Mouse (Mus musculus) mesoderm, embryonic 11.5 days (tissue): ENCODE results near the gene Zfp988.
"Not testable (repeated sequence)": the region's sequence is repeated elsewhere in the genome, so short reads cannot be mapped to it uniquely, and the experiment has no call there.

Source experiments
- DNase-seq: peaks from one replicate; pipeline ENCODE4 v3.0.0-alpha.2; 2012; ENCODE audit warnings: low read depth, low spot score

Zfp988 gene

DNA sequence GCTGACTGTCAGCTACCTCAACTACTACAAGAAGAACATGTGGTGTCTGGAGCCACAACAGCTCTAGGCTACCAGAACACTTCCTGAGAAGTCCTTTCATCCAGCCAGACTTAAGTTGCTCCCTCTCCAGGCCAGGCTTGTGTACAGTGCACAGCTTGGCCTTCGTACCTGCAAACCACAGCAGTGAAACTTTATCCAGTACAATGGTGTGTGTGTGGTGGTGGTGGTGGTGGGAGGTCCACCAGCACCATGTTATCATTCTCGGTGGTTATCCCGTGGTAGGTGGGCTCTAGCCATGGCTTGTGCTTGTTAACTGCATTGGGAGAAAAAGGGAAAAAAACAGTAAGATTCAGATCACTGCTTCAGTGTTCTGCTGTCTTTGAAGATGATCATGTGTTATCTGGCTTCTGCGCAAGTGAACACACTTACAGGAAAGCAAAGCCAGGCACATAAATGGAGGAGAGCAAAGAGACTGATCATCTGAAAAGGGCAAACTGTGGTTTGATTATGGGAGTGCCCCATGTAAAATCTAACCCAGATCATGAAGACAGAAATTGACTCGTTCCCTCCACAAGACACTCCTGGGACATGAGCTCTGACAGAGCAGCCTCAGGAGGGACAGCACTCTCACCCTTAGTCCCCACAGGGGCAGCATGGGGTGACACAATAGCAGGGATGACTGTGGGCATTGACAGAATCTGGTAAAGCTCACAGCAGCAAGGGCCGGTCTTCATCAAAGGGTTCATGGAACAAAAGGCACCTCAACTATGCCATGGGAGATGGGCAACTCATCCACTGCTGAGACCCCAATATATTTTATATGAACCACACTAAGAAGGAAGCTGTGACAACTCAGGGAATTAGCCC lies 37.8 kb downstream of the Zfp988 start:
- DNase-seq, result not testable (repeated sequence)

DNA sequence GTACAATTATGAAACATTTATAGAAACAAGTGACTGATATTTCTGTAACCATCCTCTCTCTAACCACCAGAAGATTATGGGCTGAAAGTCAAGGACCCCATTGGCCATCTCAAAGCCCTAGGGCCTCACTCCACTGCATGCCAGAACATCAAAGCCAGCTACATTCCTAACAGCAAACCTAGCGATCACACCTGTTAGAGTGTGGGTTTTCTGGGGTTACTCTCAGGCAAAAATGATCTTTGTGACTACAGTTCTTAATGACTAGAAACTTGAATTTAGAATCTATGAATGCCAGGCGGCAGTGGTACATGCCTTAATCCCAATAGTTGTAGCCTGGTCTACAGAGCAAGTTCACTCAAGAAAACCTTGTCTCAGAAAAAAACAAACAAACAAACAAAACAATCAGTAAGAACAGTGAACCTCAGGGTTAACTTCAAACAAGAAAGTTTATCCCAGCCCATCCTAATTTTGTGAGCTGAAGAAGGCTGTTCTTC lies 39.6 kb downstream of the Zfp988 start:
- not testable (repeated sequence) for DNase-seq

DNA sequence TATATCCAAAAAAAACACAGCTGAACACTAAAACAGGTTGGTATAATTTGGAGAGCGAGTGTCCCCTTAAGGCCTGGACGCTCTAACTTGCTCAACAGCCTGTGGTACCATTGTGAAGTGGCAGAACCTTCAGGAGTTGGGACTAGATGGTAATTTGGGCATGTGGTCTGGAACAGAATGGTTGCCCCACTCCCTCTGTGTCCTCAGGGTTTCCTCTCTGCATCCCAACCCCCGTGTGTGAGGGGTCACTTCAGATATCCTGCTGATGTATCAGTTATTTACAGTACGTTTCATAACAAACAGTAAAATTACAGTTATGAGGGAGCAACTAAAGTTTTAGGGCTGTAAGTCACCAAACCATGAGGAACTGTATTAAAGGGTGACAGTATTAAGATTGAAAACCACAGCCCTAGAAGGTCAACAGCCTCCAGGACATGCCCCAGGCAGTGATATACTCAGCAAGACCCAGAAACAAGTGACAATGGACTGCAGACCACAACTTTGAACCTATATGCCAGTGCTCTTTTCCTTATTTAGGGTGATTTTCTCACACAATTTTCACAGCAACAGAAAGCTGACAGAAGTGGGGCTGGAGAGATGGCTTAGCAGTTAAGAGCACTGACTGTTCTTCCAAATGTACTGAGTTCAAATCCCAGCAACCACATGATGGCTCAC lies 41.0 kb downstream of the Zfp988 start:
- not testable (repeated sequence) for DNase-seq

DNA sequence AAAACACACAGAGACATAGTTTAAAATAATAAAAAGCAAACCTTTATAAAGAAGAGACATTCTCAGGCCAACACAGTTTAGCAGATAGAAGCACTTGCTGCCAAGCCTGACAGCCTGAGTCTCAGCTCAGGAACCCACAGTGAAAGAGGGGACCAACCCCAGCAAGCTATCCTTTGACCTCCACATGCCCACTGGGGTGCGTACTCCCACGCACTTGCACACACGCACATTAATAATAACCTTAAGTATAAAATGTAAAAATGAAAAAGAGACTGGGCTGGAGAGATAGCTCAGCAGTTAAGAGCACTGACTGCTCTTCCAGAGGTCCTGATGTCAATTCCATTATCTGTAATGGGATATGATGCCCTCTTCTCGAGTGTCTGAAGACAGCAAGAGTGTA lies 41.8 kb downstream of the Zfp988 start:
- DNase-seq, result not testable (repeated sequence)

DNA sequence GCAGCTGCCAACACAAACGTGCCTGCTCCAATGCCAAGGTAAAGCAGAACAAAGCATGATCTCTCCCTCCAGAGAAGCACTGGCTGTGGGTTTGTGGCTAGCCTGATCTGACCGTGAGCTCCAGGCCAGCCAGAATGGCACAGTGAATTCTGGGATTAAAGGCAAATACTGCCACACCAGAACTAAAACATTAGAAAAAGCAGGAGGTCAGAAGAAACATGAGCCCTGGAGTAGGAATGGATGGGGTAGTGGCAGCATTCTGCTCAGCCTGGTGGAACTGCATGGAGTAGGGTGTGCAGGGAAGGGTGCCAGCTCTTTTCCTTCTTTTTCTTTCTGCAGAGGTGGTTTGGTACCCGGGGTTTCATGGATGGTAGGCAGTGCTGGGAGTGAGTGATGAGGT lies 42.4 kb downstream of the Zfp988 start:
- not testable (repeated sequence) for DNase-seq

DNA sequence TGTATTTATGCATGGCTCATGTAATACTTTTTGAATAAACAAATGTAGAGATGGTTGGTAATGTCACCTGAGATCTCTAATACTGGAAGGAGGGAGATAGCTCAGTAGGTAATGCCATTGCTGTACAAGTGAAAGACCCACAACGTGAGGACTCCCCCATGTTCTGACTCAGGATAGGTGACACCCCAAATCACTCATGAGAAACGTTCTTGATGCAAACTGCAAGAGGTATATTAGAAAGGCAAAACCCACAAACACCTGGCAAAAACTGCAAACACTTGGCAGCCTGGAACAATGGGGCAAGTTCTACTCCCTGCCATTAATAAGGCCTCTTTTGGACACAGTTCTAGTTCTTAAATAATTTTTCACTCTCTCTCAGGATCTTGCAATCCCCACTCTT lies 42.9 kb downstream of the Zfp988 start:
- not testable (repeated sequence) for DNase-seq

DNA sequence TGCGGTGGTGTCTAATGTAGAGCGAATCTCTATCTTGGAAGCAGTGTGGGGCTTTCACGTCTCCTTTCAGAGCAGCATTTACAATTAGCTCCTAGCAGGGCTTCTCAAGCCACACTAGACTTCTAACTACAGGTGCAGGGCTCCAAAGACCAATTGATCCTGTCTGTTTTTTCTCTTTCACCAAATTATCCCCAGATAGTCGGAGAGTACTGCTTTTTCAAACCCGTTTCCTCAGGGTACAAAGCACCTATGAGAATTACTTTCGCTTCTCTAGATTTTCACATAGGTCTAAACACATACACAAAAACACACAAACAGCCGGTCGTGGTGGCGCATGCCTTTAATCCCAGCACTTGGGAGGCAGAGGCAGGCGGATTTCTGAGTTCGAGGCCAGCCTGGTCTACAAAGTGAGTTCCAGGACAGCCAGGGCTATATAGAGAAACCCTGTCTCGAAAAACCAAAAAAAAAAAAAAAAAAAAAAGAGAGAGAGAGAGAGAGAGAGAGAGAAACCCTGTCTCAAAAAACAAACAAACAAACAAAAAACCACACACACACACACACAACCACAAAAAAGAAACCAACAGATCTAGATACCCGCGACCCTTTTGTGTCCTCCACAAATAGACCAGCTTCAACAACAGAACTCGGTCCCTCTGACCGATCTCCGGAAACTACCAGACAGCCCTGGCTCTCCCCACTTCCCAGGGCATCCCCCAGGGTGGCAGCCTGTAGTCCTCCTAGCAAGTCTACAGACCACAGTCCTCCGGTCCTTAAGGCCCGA lies 43.6 kb downstream of the Zfp988 start:
- DNase-seq, result not testable (repeated sequence)

DNA sequence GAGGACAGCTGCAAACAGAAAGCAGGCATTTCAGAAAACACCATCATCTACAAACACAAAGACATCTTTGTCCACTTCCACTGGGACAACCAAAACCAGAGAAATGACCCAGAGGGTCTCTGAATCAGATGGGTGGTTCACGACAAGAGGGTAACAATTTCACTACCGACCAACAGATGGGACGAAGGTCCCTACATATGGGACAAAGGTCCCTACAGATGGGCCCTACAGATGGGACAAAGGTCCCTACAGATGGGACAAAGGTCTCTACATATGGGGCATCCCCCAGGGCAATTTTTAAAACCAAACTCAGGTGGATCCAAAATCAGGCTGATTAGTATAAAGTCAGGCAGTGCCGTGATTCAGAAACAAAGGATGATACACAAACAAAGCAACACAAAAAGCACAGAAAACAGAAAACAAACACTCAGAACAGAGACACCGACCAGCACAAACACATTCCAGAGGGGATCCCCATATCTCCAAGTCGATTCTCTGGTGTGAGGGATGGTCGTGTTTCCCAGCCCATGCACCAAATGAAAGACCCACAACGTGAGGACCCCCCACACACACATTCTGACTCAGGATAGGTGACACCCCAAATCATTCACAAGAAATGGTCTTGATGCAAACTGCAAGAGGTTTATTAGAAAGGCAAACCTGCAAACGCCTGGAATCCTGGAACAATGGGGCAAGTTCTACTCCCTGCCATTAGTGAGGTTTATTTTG lies 44.4 kb downstream of the Zfp988 start:
- not testable (repeated sequence) for DNase-seq

DNA sequence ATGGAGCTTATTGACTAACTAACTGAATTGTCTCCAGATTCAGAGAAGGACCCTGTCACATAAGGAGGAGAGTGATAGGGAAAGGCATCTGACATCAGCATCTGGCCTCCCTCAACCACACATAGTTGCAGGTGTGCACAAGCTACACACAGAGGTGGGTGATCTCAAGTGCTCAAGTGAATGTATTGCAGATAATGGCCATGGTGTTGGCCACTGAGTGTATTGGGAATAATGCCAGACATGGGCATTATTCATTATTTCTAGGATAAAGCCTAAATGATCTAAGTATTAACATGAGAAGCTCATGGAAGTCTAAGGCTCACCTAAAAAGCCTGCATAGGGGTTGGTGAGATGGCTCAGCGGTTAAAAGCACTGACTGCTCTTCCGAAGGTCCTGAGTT lies 45.1 kb downstream of the Zfp988 start:
- not testable (repeated sequence) for DNase-seq

DNA sequence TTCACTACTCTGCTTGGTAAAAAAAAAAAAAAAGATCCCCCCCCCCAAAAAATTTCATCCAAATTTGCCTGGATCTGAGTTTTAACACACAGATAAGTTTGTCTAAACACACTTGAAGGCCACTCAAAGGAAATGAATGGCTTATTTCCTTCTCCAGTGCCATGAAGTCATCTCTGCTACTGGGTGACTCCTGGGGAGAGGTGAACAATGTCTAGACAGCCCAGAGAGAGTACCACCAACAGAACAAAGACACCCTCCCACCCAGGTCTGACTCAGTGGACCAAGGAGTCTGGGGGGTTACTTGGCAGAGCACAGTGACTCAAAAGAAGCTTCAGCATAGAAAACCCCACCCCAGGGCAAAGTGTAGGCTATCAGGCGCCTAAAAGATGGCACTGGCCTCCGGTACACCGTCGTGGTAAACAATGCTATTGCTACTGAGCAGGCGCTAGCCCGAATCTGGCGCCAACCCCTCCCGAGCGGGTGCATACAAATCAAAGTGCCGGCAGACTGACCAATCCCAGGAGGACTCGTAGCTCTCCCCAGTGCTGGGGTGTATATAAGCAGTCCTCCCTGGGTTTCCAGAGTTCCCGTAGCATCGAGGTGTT lies 46.0 kb downstream of the Zfp988 start:
- not testable (repeated sequence) for DNase-seq

DNA sequence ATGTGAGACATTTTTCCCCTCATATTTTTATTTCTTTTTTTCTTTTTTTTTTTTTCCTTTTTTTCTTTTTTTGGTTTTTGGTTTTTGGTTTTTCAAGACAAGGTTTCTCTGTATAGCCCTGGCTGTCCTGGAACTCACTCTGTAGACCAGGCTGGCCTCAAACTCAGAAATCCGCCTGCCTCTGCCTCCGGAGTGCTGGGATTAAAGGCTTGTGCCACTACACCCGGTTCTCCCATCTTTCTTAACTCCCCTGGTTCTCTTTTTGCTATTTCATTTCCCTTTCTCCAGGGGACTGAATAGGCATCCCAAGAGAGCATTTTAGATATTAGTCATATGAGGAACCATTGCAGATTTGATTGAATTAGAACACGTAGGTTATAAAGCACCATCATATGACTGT lies 48.2 kb downstream of the Zfp988 start:
- not testable (repeated sequence) for DNase-seq

DNA sequence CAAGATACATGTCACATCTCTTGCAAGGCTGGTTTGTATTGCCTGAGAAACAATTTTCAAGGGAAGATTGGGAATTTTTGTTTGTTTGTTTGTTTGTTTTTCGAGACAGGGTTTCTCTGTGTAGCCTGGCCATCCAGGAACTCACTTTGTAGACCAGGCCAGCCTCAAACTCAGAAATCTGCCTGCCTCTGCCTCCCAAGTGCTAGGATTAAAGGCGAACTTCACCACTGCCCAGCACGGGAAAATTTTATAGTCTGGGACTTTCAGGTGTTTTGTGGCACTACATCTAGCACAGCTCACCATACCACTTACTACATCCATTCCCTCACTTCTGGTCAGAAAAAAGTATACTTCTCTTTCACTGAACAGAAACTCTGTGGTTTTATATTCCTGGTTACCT lies 50.6 kb downstream of the Zfp988 start:
- not testable (repeated sequence) for DNase-seq

DNA sequence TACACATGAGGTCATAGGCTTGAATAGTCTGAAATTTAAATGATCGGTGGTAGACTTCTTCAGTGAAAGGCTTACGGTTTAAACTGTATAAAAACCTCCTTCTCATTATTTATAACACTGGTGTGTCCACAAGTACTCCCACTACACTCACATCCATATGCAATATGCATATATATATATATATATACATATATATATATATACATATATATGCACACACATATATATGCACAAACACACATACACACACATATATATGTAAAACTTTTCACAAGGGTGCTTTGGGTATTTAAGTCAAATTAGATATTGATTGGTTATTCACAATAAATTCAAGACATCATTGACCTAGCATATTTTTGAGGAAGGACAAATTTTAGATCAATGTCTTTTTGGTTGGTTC lies 51.7 kb downstream of the Zfp988 start:
- DNase-seq, result not testable (repeated sequence)

DNA sequence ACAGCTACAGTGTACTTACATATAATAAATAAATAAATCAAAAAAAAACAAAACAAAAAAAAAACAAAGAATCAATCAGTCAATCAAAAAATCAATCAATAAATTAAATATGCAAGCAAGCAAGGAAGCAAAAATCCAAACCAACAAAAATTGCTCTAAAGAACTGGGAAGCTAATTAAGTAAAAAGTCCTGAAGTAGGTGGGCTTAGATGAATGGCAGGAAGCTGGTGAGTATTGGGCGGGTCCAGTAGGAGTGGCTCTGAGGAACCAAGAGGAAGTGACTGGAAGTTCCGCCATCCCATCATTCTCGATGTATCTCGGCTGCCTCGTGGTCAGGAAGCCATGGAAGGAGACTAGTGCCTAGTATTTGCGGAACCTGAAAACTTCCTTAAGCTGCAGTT lies 55.5 kb downstream of the Zfp988 start, which contains the start of gene Zfp978:
TSS of gene Zfp978 (plus strand) at position 301 of the 400 bp plus-strand sequence.
- DNase-seq, result not testable (repeated sequence)

DNA sequence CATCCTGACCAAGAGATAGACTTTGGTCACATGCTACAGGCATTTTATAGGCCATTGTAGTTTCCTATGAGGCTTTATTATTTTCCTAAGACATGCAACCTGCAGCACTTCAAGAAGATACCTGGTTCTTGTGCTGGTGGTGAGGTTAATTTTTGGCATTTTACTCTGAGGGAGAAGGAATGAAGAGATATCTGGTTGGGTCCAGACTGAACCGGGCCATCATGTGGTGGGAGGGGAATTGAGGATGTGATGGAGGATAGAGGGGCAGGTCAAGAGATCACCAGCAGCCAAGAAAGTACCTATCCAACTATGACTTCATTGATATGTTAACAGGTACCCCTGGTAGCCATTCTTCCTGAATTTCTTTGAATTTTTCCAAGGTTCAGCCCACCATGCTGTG lies 56.4 kb downstream of the Zfp988 start:
- not testable (repeated sequence) for DNase-seq

DNA sequence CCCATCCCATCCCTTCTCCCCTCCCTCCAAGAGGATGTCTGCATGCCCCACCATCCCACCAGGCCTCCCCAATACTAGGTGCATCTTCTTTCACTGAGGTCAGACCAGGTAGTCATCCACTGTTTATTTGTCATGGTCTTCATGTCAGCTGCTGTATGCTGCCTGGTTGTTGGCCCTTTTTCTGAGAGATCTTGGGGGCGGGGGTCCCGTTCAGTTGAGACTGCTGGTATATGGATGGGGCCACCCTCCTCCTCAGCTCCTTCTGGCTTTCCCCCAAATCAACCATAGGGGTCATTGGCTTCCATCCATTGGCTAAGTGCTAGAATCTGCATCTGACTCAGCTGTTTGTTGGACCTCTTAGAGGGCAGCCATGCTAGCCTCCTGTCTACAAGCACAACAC lies 64.1 kb downstream of the Zfp988 start:
- DNase-seq, result not testable (repeated sequence)

DNA sequence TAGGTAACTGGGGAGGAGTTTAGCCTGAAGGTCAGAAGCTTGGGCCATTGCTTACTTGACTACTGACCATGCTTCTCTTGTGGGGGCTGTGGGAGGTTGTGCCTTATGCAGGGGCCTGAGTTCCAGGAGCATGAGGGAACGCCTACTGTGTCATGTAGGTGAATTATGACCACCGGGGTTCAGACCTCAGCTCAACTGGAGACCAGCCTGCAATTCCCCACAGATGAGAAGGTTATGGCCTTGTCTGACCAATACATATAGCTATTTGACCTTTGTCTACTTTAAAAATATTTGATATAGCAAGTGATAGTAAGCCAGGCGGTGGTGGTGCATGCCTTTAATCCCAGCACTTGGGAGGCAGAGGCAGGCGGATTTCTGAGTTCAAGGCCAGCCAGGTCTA lies 77.7 kb downstream of the Zfp988 start:
- DNase-seq, result not testable (repeated sequence)
